Mouse (Mus musculus) small intestine, adult 2 months (tissue): ENCODE data around the gene Zfp36l2.

ENCODE experiments used
- CTCF ChIP-seq: fragments of 200-500 bp; IDR thresholded peaks from 2 replicates; pipeline ENCODE4 v1.5.1; 2012; ENCODE audit warnings: low read depth, mild to moderate bottlenecking, control low read depth, inconsistent platforms, low read length, moderate library complexity, mixed read lengths; ENCODE audit not compliant: insufficient replicate concordance, insufficient read length; ENCODE audit errors: extremely low read depth
- POLR2A ChIP-seq: fragments of 200-500 bp; IDR thresholded peaks from 2 replicates; pipeline ENCODE4 v1.6.1; 2012; ENCODE audit warnings: low read depth, mild to moderate bottlenecking, control low read depth, inconsistent platforms, low read length, moderate library complexity

DNA sequence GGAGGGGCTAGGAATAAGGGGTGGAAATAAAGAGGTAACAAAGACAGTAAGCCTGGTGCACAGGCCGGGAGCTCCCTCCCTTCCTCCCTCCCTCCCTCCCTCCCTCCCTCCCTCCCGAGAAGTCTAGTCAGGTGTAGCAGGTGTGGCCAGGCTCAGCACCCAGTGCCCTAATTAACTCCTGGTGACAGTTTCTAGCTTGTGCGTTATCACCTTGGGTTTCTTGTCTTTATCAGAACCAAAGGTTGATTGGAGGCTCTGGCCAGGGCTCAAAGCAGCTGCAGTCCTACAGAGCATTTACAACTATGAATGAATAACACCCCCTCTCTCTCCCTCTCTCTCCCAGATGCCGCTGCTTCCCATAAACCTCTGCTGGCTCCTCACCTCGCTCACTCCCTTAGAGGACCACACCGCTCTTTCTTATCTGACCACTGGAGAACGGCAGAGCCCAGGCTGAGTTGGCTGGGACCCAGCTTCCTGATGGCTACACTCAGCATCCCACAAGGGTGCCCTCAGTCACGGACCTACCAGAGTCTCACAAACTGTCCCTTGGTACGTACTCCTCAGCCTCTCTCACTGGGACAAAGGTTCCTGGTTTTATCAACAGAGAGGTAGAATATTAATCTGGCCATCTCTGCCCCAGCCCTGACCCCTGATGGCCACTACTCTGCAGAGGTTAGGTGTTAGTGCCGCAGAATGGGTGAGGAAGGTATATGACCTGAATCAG lies 50.9 kb downstream of the Zfp36l2 start:
- no peak; the same call in 1 of the 2 replicates for TF ChIP-seq POLR2A
- TF ChIP-seq CTCF: no peak
